Mouse (Mus musculus): ENCODE data around the gene Foxe1. TPM values are rescaled to one million over a fixed set of nuclear protein-coding genes. Genes with fewer than 3 reads are reported as not detected.
A peak's percentile ranks its signal among the peaks of the same experiment; 100 is the strongest.

The Foxe1 gene
- polyA plus RNA-seq, 1 experiment: not detected

- TF ChIP-seq POLR2A (IDR thresholded peaks at IDR 0.05; ENCODE audit: insufficient read depth, low read depth, low read length) (no peak), CTCF (IDR thresholded peaks at IDR 0.05; ENCODE audit: insufficient read depth, low read depth, low read length) (no peak)
- H3K4me1 ChIP-seq (ENCODE audit: control insufficient read depth, insufficient read depth, low read length): peaks cover 2% of the 10 kb centered on the region
- WGBS: 78% methylated on average over 12 of the region's 12 CpGs
- no peak overlapping the region for H3K4me3 ChIP-seq (ENCODE audit: insufficient read depth, low read depth, low read length)
- H3K27ac ChIP-seq (ENCODE audit: insufficient read depth, low read depth, low read length): no peak overlapping the region
These were observed 16.3 kb downstream of the Foxe1 start for GRCm38 (mm10) chr4:46359539-46360253.

GRCm38 (mm10) chr4:46361258-46361657 lies 17.8 kb downstream of the Foxe1 start:
- H3K4me1 ChIP-seq (ENCODE audit: control insufficient read depth, insufficient read depth, low read length): peaks cover under 1% of the 10 kb centered on the region; the same call in 1 of the 2 replicates
- TF ChIP-seq POLR2A (IDR thresholded peaks at IDR 0.05; ENCODE audit: insufficient read depth, low read depth, low read length) (no peak), CTCF (IDR thresholded peaks at IDR 0.05; ENCODE audit: insufficient read depth, low read depth, low read length) (no peak)
- 49% methylated on average over 5 of the region's 5 CpGs for WGBS
- no peak overlapping the region for H3K4me3 ChIP-seq (ENCODE audit: insufficient read depth, low read depth, low read length)
- H3K27ac ChIP-seq (ENCODE audit: insufficient read depth, low read depth, low read length): no peak overlapping the region

GRCm38 (mm10) chr4:46364360-46364759 lies 21.0 kb downstream of the Foxe1 start:
- 88% methylated on average over 2 of the region's 2 CpGs for WGBS
- Histone ChIP-seq H3K27ac (ENCODE audit: insufficient read depth, low read depth, low read length) (no peak overlapping the region), H3K4me3 (ENCODE audit: insufficient read depth, low read depth, low read length) (no peak overlapping the region), H3K4me1 (ENCODE audit: control insufficient read depth, insufficient read depth, low read length) (no peaks in the 10 kb centered on the region)
- TF ChIP-seq CTCF (IDR thresholded peaks at IDR 0.05; ENCODE audit: insufficient read depth, low read depth, low read length): no peak
- no peak for TF ChIP-seq POLR2A (IDR thresholded peaks at IDR 0.05; ENCODE audit: insufficient read depth, low read depth, low read length)

- no peak overlapping the region for H3K4me3 ChIP-seq (ENCODE audit: insufficient read depth, low read depth, low read length)
- H3K27ac ChIP-seq (ENCODE audit: insufficient read depth, low read depth, low read length): no peak overlapping the region
- peaks cover 6% of the 10 kb centered on the region; the same call in 1 of the 2 replicates for H3K4me1 ChIP-seq (ENCODE audit: control insufficient read depth, insufficient read depth, low read length)
- WGBS: 15% methylated on average over 12 of the region's 12 CpGs
- TF ChIP-seq CTCF (IDR thresholded peaks at IDR 0.05; ENCODE audit: insufficient read depth, low read depth, low read length) (no peak), POLR2A (IDR thresholded peaks at IDR 0.05; ENCODE audit: insufficient read depth, low read depth, low read length) (no peak)
These were observed 24.1 kb downstream of the Foxe1 start for GRCm38 (mm10) chr4:46367487-46367959.

- H3K4me3 ChIP-seq (ENCODE audit: insufficient read depth, low read depth, low read length): no peak overlapping the region
- TF ChIP-seq CTCF (IDR thresholded peaks at IDR 0.05; ENCODE audit: insufficient read depth, low read depth, low read length) (no peak), POLR2A (IDR thresholded peaks at IDR 0.05; ENCODE audit: insufficient read depth, low read depth, low read length) (no peak)
- peaks cover 6% of the 10 kb centered on the region; the same call in 1 of the 2 replicates for H3K4me1 ChIP-seq (ENCODE audit: control insufficient read depth, insufficient read depth, low read length)
- H3K27ac ChIP-seq (ENCODE audit: insufficient read depth, low read depth, low read length): no peak overlapping the region
- 65% methylated on average over 4 of the region's 4 CpGs for WGBS
These were observed 25.7 kb downstream of the Foxe1 start for GRCm38 (mm10) chr4:46369070-46369469.

- TF ChIP-seq CTCF (IDR thresholded peaks at IDR 0.05; ENCODE audit: insufficient read depth, low read depth, low read length) (no peak), POLR2A (IDR thresholded peaks at IDR 0.05; ENCODE audit: insufficient read depth, low read depth, low read length) (no peak)
- peaks cover 10% of the 10 kb centered on the region for H3K4me1 ChIP-seq (ENCODE audit: control insufficient read depth, insufficient read depth, low read length)
- H3K4me3 ChIP-seq (ENCODE audit: insufficient read depth, low read depth, low read length): no peak overlapping the region
- H3K27ac ChIP-seq (ENCODE audit: insufficient read depth, low read depth, low read length): no peak overlapping the region
- WGBS: 62% methylated on average over 6 of the region's 6 CpGs
These were observed 27.0 kb downstream of the Foxe1 start for GRCm38 (mm10) chr4:46370406-46370805.

- 19% methylated on average over 19 of the region's 19 CpGs for WGBS
- no peak for TF ChIP-seq POLR2A (IDR thresholded peaks at IDR 0.05; ENCODE audit: insufficient read depth, low read depth, low read length)
- TF ChIP-seq CTCF (IDR thresholded peaks at IDR 0.05; ENCODE audit: insufficient read depth, low read depth, low read length): no peak
- Histone ChIP-seq H3K4me1 (ENCODE audit: control insufficient read depth, insufficient read depth, low read length) (peaks cover 10% of the 10 kb centered on the region), H3K4me3 (ENCODE audit: insufficient read depth, low read depth, low read length) (no peak overlapping the region), H3K27ac (ENCODE audit: insufficient read depth, low read depth, low read length) (no peak overlapping the region)
These were observed 27.6 kb downstream of the Foxe1 start for GRCm38 (mm10) chr4:46371030-46371429.

GRCm38 (mm10) chr4:46374455-46374854 lies 31.0 kb downstream of the Foxe1 start:
- peak overlapping the region; percentile 44; the same call in 1 of the 2 replicates for H3K4me3 ChIP-seq (ENCODE audit: insufficient read depth, low read depth, low read length)
- 59% methylated on average over 6 of the region's 6 CpGs for WGBS
- H3K4me1 ChIP-seq (ENCODE audit: control insufficient read depth, insufficient read depth, low read length): peaks cover 10% of the 10 kb centered on the region
- TF ChIP-seq POLR2A (IDR thresholded peaks at IDR 0.05; ENCODE audit: insufficient read depth, low read depth, low read length) (no peak), CTCF (IDR thresholded peaks at IDR 0.05; ENCODE audit: insufficient read depth, low read depth, low read length) (no peak)
- no peak overlapping the region for H3K27ac ChIP-seq (ENCODE audit: insufficient read depth, low read depth, low read length)

GRCm38 (mm10) chr4:46374869-46375368 lies 31.5 kb downstream of the Foxe1 start:
- peaks cover 10% of the 10 kb centered on the region for H3K4me1 ChIP-seq (ENCODE audit: control insufficient read depth, insufficient read depth, low read length)
- 18% methylated on average over 22 of the region's 22 CpGs for WGBS
- H3K4me3 ChIP-seq (ENCODE audit: insufficient read depth, low read depth, low read length): peak overlapping the region; percentile 44
- no peak overlapping the region for H3K27ac ChIP-seq (ENCODE audit: insufficient read depth, low read depth, low read length)
- TF ChIP-seq CTCF (IDR thresholded peaks at IDR 0.05; ENCODE audit: insufficient read depth, low read depth, low read length): peak; percentile 56; the same call in 1 of the 2 replicates
- 0 out of 2 replicates have a peak, but pooled peaks have one; percentile 23 for TF ChIP-seq POLR2A (IDR thresholded peaks at IDR 0.05; ENCODE audit: insufficient read depth, low read depth, low read length)
